ENCODE assay signal across 23 mouse cellular contexts in genomic region chr15:100349496-100349895, GRCm38 (mm10). TPM values are rescaled to one million over a fixed set of nuclear protein-coding genes. Genes with fewer than 3 reads are reported as not detected.
A peak's percentile ranks its signal among the peaks of the same experiment; 100 is the strongest.
DNase-seq lines count a peak whose midpoint lies in the region; ATAC-seq and TF ChIP-seq lines count a peak whose summit lies in the region.
"Had no signal": no experiment of that assay in that cellular context is flagged by ENCODE, and none has a peak within 500 bp of the region (broad histone marks: within the 10 kb centered on the region; RNA-seq: fewer than 3 reads in every experiment).

No protein-coding gene starts in this region.

- no peak overlapping the region for H3K4me2 ChIP-seq in midbrain, embryonic 14.5 days (ENCODE audit: low read length)
- H3K4me2 ChIP-seq: heart, embryonic 15.5 days; midbrain, embryonic 11.5 days had no signal

- WGBS in heart, embryonic 10.5 days = 33% methylated on average over 2 of the region's 2 CpGs
- WGBS in midbrain, embryonic 14.5 days = 48% methylated on average over 2 of the region's 2 CpGs

- DNase-seq in heart, embryonic 10.5 days (ENCODE audit: low spot score) = no peak
- DNase-seq in heart, postnatal 36 days = no peak
- DNase-seq in Patski (ENCODE audit: low read depth, low spot score) = peak; percentile 83
- peak; percentile 93 for DNase-seq in kidney, adult 9 months
- peak; percentile 74 to 91 for DNase-seq in kidney, postnatal 36 days
- DNase-seq in midbrain, embryonic 14.5 days = no peak
- no peak for DNase-seq in layer of hippocampus, adult 8-10 months (ENCODE audit: low spot score in 2 of 2)
- DNase-seq: adrenal gland, adult 8-10 months; cerebellum, postnatal 10 days; gastrocnemius, postnatal 14 days; lung, postnatal 36 days; thymus, postnatal 14 days had no signal

- H3K36me3 ChIP-seq in heart, embryonic 10.5 days = no peaks in the 10 kb centered on the region
- no peaks in the 10 kb centered on the region for H3K36me3 ChIP-seq in midbrain, embryonic 14.5 days (ENCODE audit: control insufficient read depth, insufficient read depth, low read length)
- H3K36me3 ChIP-seq: heart, embryonic 15.5 days had no signal

- intact Hi-C loops in heart, postnatal 36 days (cut with DNase I) = no loop called here

- H3K4me1 ChIP-seq in heart, embryonic 10.5 days = peaks cover 25% of the 10 kb centered on the region
- H3K4me1 ChIP-seq in midbrain, embryonic 14.5 days (ENCODE audit: control insufficient read depth, insufficient read depth, low read length) = no peaks in the 10 kb centered on the region

- no peak for TF ChIP-seq CTCF in Patski (IDR thresholded peaks at IDR 0.05)

- POLR2A ChIA-PET in Patski (lab: Charles Lee) = no interaction called here

- H3K27ac ChIP-seq in heart, embryonic 10.5 days = 0 out of 2 replicates have a peak overlapping the region, but pooled peaks have one; percentile 47
- H3K27ac ChIP-seq in midbrain, embryonic 14.5 days (replicated peaks; ENCODE audit: low read depth, low read length) = no peak overlapping the region
- H3K27ac ChIP-seq: heart, embryonic 15.5 days; liver, embryonic 14.5 days had no signal

- ATAC-seq in Patski = peak; percentile 76
- no peak for ATAC-seq in midbrain, embryonic 14.5 days (ENCODE audit: low FRiP score, low TSS enrichment)
- ATAC-seq in megakaryocyte, adult 5-6 weeks (ENCODE audit: poor library complexity, severe bottlenecking) = no peak

- CTCF ChIA-PET in Patski (lab: Charles Lee) = interaction anchor here (1.2 kb wide), 1 partner anchor 26 kb away, joined by 4 read pairs; no protein-coding TSS in a partner anchor

- H3K9ac ChIP-seq in midbrain, embryonic 14.5 days (replicated peaks; ENCODE audit: low read length) = no peak overlapping the region
- H3K9ac ChIP-seq: heart, embryonic 15.5 days; liver, embryonic 14.5 days had no signal

- 0 out of 2 replicates have a peak overlapping the region, but pooled peaks have one; percentile 12 for H3K4me3 ChIP-seq in heart, embryonic 10.5 days
- H3K4me3 ChIP-seq in midbrain, embryonic 14.5 days (replicated peaks; ENCODE audit: low read depth, low read length) = no peak overlapping the region
- H3K4me3 ChIP-seq: heart, embryonic 15.5 days had no signal

- no peaks in the 10 kb centered on the region for H3K27me3 ChIP-seq in heart, embryonic 10.5 days (ENCODE audit: insufficient read depth, poor library complexity, severe bottlenecking)
- no peaks in the 10 kb centered on the region for H3K27me3 ChIP-seq in Patski
- no peaks in the 10 kb centered on the region for H3K27me3 ChIP-seq in midbrain, embryonic 14.5 days (ENCODE audit: control insufficient read depth, insufficient read depth, low read length)
- H3K27me3 ChIP-seq: heart, embryonic 15.5 days had no signal

- in situ Hi-C loops in Patski (cut with MboI; ENCODE audit: low pct_unique_long_range_greater_than_20kb) = no loop called here

- 0 out of 2 replicates have a peak, but pooled peaks cover 5% of the 10 kb centered on the region for H3K9me3 ChIP-seq in heart, embryonic 10.5 days
- H3K9me3 ChIP-seq in midbrain, embryonic 14.5 days (ENCODE audit: control insufficient read depth, low read length) = no peaks in the 10 kb centered on the region
- H3K9me3 ChIP-seq: heart, embryonic 15.5 days had no signal

RNA-seq across cellular contexts. Expression of gene Methig1, which starts 3.5 kb away (rescaled TPM):
- polyA plus RNA-seq in heart, embryonic 10.5 days (2016; fragmentation: Nextera tagmentation; extraction: Ambion mirVana) = 0.33 TPM in 1 of 2 replicates, not detected in the other
- total RNA-seq in heart, postnatal 36 days (2021) = not detected
- polyA plus RNA-seq in Patski (2021) = 0.51 TPM
- polyA plus RNA-seq in midbrain, embryonic 14.5 days (2014; fragmentation: Nextera tagmentation; extraction: Ambion mirVana) = 0.24 TPM in 1 of 2 replicates, not detected in the other
- not detected for total RNA-seq in layer of hippocampus, adult 8-10 months (2022)
- total RNA-seq in megakaryocyte, adult 5-6 weeks (2015) = not detected in 2 replicates
- not detected in 2 replicates for total RNA-seq in megakaryocyte, adult 5-6 weeks (2017)
- total RNA-seq: gastrocnemius, postnatal 14 days; layer of hippocampus, postnatal 14 days; left cerebral cortex, postnatal 25 days; MEL had no signal
- polyA plus RNA-seq: embryonic facial prominence, embryonic 14.5 days; forebrain, embryonic 11.5 days; heart, embryonic 15.5 days; midbrain, embryonic 11.5 days had no signal

RNA-seq across cellular contexts. Expression of gene Mettl7a2, which starts 3.5 kb away (rescaled TPM):
- not detected in 2 replicates for polyA plus RNA-seq in heart, embryonic 10.5 days (2016; fragmentation: Nextera tagmentation; extraction: Ambion mirVana)
- total RNA-seq in heart, postnatal 36 days (2021) = 1 to 10 TPM in 1 of 2 experiments, under 1 TPM in 1; 0.89 to 1.0 TPM
- polyA plus RNA-seq in Patski (2021) = 4.1 TPM
- polyA plus RNA-seq in midbrain, embryonic 14.5 days (2014; fragmentation: Nextera tagmentation; extraction: Ambion mirVana) = not detected in 2 replicates
- 1 to 10 TPM in 2 of 4 experiments, under 1 TPM in 1, not detected in 1; 0.94 to 1.2 (median 1.1) TPM for total RNA-seq in layer of hippocampus, adult 8-10 months (2022)
- total RNA-seq in megakaryocyte, adult 5-6 weeks (2015) = not detected in 2 replicates
- total RNA-seq in megakaryocyte, adult 5-6 weeks (2017) = not detected in 2 replicates
- total RNA-seq: MEL had no signal
- polyA plus RNA-seq: embryonic facial prominence, embryonic 14.5 days; forebrain, embryonic 11.5 days; heart, embryonic 15.5 days; hindbrain, embryonic 11.5 days; midbrain, embryonic 11.5 days; neural tube, embryonic 14.5 days had no signal

RNA-seq across cellular contexts. Expression of gene Mettl7a3, which starts 14.8 kb away (rescaled TPM):
- polyA plus RNA-seq in heart, embryonic 10.5 days (2016; fragmentation: Nextera tagmentation; extraction: Ambion mirVana) = not detected in 2 replicates
- total RNA-seq in heart, postnatal 36 days (2021) = not detected
- 88.9 TPM for polyA plus RNA-seq in Patski (2021)
- polyA plus RNA-seq in midbrain, embryonic 14.5 days (2014; fragmentation: Nextera tagmentation; extraction: Ambion mirVana) = not detected in 2 replicates
- under 1 TPM in 1 of 4 experiments, not detected in 3; 0.98 TPM for total RNA-seq in layer of hippocampus, adult 8-10 months (2022)
- total RNA-seq in megakaryocyte, adult 5-6 weeks (2015) = not detected in 2 replicates
- not detected in 2 replicates for total RNA-seq in megakaryocyte, adult 5-6 weeks (2017)
- total RNA-seq: layer of hippocampus, postnatal 14 days had no signal
- polyA plus RNA-seq: forebrain, embryonic 11.5 days; heart, embryonic 15.5 days; liver, embryonic 14.5 days; midbrain, embryonic 11.5 days had no signal

RNA-seq across cellular contexts. Expression of gene Higd1c, which starts 14.8 kb away (rescaled TPM):
- polyA plus RNA-seq in heart, embryonic 10.5 days (2016; fragmentation: Nextera tagmentation; extraction: Ambion mirVana) = not detected in 2 replicates
- total RNA-seq in heart, postnatal 36 days (2021) = not detected
- not detected for polyA plus RNA-seq in Patski (2021)
- polyA plus RNA-seq in midbrain, embryonic 14.5 days (2014; fragmentation: Nextera tagmentation; extraction: Ambion mirVana) = not detected in 2 replicates
- total RNA-seq in layer of hippocampus, adult 8-10 months (2022) = not detected
- total RNA-seq in megakaryocyte, adult 5-6 weeks (2015) = not detected in 2 replicates
- not detected in 2 replicates for total RNA-seq in megakaryocyte, adult 5-6 weeks (2017)
- total RNA-seq: gastrocnemius, postnatal 14 days; layer of hippocampus, postnatal 14 days; left cerebral cortex, postnatal 25 days; MEL had no signal
- polyA plus RNA-seq: embryonic facial prominence, embryonic 14.5 days; forebrain, embryonic 11.5 days; heart, embryonic 15.5 days; hindbrain, embryonic 11.5 days; liver, embryonic 14.5 days; midbrain, embryonic 11.5 days; neural tube, embryonic 14.5 days had no signal

RNA-seq across cellular contexts. Expression of gene Mettl7a1, which starts 45.6 kb away (rescaled TPM):
- polyA plus RNA-seq in heart, embryonic 10.5 days (2016; fragmentation: Nextera tagmentation; extraction: Ambion mirVana) = 3.0 and 3.6 TPM in 2 replicates
- 10 to 100 TPM; 46.3 to 62.3 TPM for total RNA-seq in heart, postnatal 36 days (2021)
- 567 TPM for polyA plus RNA-seq in Patski (2021)
- polyA plus RNA-seq in midbrain, embryonic 14.5 days (2014; fragmentation: Nextera tagmentation; extraction: Ambion mirVana) = 3.3 and 7.7 TPM in 2 replicates
- 10 to 100 TPM; 35.0 to 49.9 (median 40.9) TPM for total RNA-seq in layer of hippocampus, adult 8-10 months (2022)
- 21.4 and 25.2 TPM in 2 replicates for total RNA-seq in megakaryocyte, adult 5-6 weeks (2015)
- 59.4 and 64.4 TPM in 2 replicates for total RNA-seq in megakaryocyte, adult 5-6 weeks (2017)

Comparison
In these comparisons a context has a peak if more than half of its experiments do, and no peak if none do; other contexts are left out.
1. DNase-seq: peak in Patski (single experiment), kidney, adult 9 months (single experiment) and kidney, postnatal 36 days (2 of 2); none in heart, embryonic 10.5 days (single experiment), heart, postnatal 36 days (0 of 2), midbrain, embryonic 14.5 days (single experiment) and layer of hippocampus, adult 8-10 months (0 of 2).